Mouse (Mus musculus) layer of hippocampus, adult 2 months (tissue): Measurements from ENCODE around the gene Ddost. TPM values are rescaled to one million over a fixed set of nuclear protein-coding genes. Genes with fewer than 3 reads are reported as not detected.
A peak's percentile ranks its signal among the peaks of the same experiment; 100 is the strongest.

Source experiments
- DNase-seq, 2 experiments: peaks; one replicate each; pipeline ENCODE4 v3.0.0; 2022; ENCODE audit warnings: low spot score in 2 of 2
- H3K27ac ChIP-seq: fragments of 200-600 bp; 2 replicates; pipeline ENCODE4 v1.8.1; 2022
- H3K4me3 ChIP-seq: fragments of 200-600 bp; 2 replicates; pipeline ENCODE4 v1.8.1; 2022; ENCODE audit warnings: mild to moderate bottlenecking
- CTCF ChIP-seq: fragments of 200-600 bp; conservative IDR thresholded peaks from 2 replicates; pipeline ENCODE4 v1.8.1; 2022; ENCODE audit warnings: antibody characterized with exemption, mild to moderate bottlenecking, moderate library complexity
- microRNA-seq, 2 experiments: library from miRNA; unstranded; fragments of <30 nt; microRNA quantifications; one replicate each; pipeline ENCODE4 v1.2.0; 2021
- total RNA-seq, 2 experiments: library from RNA; stranded (reverse); gene quantifications; 2 replicates each; pipeline ENCODE4 v1.2.3; 2021

Ddost gene
- total RNA-seq, 2 experiments from 2014 or later: 93.1 to 93.5 TPM

GRCm38 (mm10) chr4:138348716-138349115 is 44.2 kb downstream of the Ddost start:
- TF ChIP-seq CTCF: no peak
- no peak for DNase-seq
- Histone ChIP-seq H3K27ac (no peak overlapping the region), H3K4me3 (no peak overlapping the region)

DNA sequence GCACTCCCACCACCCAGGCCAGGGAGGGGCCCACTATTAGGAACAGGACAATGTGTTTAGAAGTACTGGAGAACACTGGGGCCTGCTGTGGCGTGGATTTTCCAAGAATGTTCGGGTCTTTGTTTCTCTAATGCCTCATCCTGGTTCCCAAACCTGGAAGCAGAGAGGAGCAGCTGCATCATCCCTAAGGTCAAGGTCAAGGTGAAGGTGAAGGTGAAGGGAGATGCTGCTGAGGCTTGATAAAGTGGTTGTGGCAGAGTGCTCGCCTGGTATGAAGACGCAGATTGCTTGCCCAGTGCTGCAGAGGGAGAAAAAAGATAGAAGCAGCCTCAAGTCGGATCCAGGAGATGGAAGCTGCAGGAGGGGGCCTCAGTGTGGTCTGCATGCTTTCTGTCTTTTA is 47.3 kb downstream of the Ddost start:
- no peak overlapping the region for H3K27ac ChIP-seq
- H3K4me3 ChIP-seq: no peak overlapping the region
- TF ChIP-seq CTCF: no peak
- DNase-seq: no peak

- DNase-seq: no peak
- TF ChIP-seq CTCF: no peak
- H3K27ac ChIP-seq: no peak overlapping the region
- H3K4me3 ChIP-seq: no peak overlapping the region
Measured at GRCm38 (mm10) chr4:138352692-138353091, 48.2 kb downstream of the Ddost start.

DNA sequence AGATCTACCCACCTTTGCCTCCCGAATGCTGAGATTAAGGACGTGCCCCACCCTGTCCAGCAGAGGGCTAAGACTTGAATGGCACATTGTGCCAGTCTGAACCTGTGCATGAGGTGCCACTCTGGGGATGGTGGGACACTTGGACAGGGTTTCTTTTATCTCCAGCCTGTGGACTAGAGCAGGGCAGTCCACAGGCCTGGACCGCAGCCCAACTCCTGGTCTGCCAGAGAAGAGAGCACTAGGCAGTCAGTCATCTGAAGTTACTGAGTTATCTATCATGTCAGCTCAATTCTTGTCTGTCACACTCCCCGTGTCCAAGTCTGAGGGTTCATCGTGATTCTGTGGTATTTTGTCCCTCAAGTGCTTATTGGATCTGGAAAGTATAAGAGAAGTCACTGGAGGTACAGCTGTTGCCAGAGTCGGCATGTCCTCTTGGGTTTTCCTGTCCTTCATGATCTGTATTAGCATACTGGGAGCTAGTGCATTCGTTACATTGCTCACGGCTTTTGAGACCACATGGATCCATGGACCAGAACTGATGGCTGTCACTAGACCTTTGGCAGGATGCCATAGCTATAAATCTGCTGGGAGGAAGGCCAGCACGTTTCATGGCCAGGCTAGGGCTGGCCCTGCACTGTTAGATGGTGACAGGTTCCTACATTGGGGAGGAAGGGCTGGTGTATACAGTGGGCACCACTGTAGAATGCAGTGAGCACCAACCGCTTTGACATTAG is 49.1 kb downstream of the Ddost start:
- Histone ChIP-seq H3K4me3 (no peak overlapping the region), H3K27ac (no peak overlapping the region)
- TF ChIP-seq CTCF: no peak
- no peak for DNase-seq

DNA sequence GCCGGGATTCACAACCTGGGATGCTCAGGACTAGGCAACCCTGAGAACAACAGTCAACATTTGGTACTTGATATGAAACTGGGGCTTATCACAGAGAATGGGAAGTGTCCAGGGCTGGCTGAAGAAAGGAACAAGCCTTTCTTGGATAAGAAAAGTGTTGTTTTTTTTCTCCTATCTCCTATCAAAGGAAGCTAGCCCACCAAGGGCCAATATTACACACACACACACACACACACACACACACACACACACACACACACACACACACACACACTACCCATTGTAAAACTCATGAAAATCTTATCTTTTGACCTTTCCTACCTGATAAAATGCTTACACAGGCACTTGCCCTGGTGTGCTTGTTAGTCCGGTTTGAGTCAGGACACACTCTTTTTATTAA is 51.0 kb downstream of the Ddost start:
- no peak overlapping the region for H3K27ac ChIP-seq
- DNase-seq: no peak
- TF ChIP-seq CTCF: no peak

DNA sequence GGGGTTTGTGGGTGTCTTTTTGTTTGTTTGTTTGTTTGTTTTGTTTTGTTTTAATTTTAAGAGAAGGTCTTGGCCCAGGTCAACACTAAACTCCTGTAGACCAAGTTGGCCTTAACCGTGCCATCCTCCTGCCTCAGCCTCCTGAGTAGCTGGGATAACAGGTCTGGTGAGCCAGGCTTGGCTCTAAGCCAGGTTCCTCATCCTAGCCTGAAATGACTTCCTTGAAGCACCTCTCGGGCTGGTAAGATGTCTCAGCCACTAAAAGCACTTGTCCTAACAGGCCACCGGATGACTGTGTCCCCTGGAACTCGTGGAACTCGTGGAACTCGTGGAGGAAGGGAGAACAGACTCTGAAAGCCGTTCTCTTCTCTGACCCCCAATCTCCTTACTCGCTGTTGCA is 51.6 kb downstream of the Ddost start:
- no peak for DNase-seq
- TF ChIP-seq CTCF: no peak
- H3K4me3 ChIP-seq: no peak overlapping the region
- no peak overlapping the region for H3K27ac ChIP-seq

More for the DNA sequence above, 51.0 kb downstream of the Ddost start:
- no peak overlapping the region for H3K4me3 ChIP-seq

- H3K4me3 ChIP-seq: no peak overlapping the region
- no peak for TF ChIP-seq CTCF
- no peak overlapping the region for H3K27ac ChIP-seq
- DNase-seq: no peak
Measured at GRCm38 (mm10) chr4:138356551-138356950, 52.0 kb downstream of the Ddost start.

DNA sequence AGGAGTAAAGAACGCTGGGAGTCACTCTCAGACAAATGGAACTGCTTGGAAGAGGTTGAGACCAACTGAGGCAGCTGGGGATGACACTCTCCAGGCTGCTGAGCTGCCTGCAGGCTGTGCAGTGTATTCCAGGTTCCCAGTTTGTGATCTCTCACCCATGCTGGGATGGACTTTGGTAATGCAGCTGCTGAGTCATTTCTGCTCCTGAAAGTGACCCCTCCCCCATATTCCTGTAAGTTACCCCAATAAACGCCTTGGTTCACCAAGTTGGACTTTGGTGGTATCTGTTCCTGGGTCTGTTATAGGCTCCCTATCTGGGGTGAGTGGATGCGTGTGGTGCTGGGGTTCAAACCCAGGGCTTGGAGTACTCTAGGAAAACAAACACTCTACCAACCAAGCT is 53.6 kb downstream of the Ddost start:
- TF ChIP-seq CTCF: no peak
- no peak overlapping the region for H3K4me3 ChIP-seq

DNA sequence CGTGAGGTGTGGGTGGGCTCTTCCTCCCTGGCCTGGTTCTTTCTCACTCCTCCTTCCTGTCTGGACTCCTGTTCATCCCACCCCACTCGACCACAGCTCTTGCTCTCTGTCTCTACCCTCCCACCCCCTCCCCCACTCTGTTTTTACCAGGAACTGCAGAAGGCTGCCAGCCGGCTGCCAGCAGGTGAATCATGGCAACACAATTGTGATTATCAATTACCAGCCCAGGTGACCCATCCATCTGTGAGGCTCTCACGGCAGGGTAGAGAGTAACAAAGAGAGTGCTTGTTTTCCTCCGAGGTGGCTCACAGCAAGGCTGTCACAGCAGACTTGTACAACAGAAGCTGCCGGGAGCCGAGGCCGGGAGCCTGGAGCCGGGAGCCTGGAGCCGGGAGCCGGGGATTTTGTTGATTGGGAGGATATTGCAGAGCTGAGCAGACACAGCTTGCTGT is 56.9 kb downstream of the Ddost start:
- no peak overlapping the region for H3K4me3 ChIP-seq
- TF ChIP-seq CTCF: no peak
- peak overlapping the region; percentile 68 for H3K27ac ChIP-seq
- peak in 1 of 2 experiments; percentile 46 for DNase-seq

More for the DNA sequence above, 53.6 kb downstream of the Ddost start:
- no peak overlapping the region for H3K27ac ChIP-seq
- DNase-seq: no peak

Small RNAs within 50 kb of the gene (microRNA-seq; reads per million reads assigned to microRNA genes)
- gene Gm27646: 0 to 0.32 reads per million in 2 experiments
- 9.9 to 10.1 reads per million in 2 experiments for gene Mir7019

Other genes starting within 250 kb of the Ddost start
- 100 to 1,000 TPM; 178 to 183 TPM for gene Hp1bp3, start 88.4 kb upstream of the Ddost start, total RNA-seq
- gene Sh2d5, start 54.3 kb upstream of the Ddost start, total RNA-seq: 10 to 100 TPM; 49.1 to 52.7 TPM
- gene Kif17, start 54.3 kb upstream of the Ddost start, total RNA-seq: 10 to 100 TPM; 22.0 to 22.3 TPM
- 100 to 1,000 TPM; 245 to 254 TPM for gene Pink1, start 21.6 kb downstream of the Ddost start, total RNA-seq
- gene Cda, start 63.3 kb downstream of the Ddost start, total RNA-seq: 1 to 10 TPM; 1.9 to 3.2 TPM
- 10 to 100 TPM; 26.5 to 33.1 TPM for gene Fam43b, start 91.8 kb downstream of the Ddost start, total RNA-seq
- 10 to 100 TPM; 54.4 to 57.9 TPM for gene Mul1, start 129.9 kb downstream of the Ddost start, total RNA-seq
- 100 to 1,000 TPM; 378 to 385 TPM for gene Camk2n1, start 149.6 kb downstream of the Ddost start, total RNA-seq